Mouse (Mus musculus) c-Kit-negative CD71-positive TER-119-positive erythroid progenitor cells, embryonic 14.5 days (primary cell): ENCODE results near the gene Cyp2s1.
"Not testable (repeated sequence)": the region's sequence is repeated elsewhere in the genome, so short reads cannot be mapped to it uniquely, and the experiment has no call there.

Experiments used
- DNase-seq: peaks from one replicate; pipeline ENCODE4 v3.0.0-alpha.2; 2013; ENCODE audit warnings: low read depth, low spot score

Gene Cyp2s1

DNA sequence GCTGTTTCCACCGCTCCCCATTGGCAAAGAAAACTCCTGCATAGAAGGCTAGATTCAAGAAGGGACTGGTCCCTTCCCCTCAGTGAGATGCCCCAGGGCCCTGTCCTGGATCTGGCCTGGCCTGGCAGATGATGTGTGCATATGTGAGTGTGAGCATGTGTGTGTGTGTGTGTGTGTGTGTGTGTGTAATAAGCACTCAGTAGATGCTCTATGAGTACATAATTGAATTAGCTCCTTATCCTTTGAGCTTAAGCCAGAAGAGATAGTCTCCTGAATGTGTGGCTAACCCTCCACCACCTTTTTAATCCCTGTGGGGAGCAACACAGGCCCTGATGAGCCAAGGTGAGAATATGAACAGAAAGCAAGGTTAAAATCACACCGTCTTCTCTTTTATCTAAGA is 5.0 kb downstream of the Cyp2s1 start:
- no peak for DNase-seq

DNA sequence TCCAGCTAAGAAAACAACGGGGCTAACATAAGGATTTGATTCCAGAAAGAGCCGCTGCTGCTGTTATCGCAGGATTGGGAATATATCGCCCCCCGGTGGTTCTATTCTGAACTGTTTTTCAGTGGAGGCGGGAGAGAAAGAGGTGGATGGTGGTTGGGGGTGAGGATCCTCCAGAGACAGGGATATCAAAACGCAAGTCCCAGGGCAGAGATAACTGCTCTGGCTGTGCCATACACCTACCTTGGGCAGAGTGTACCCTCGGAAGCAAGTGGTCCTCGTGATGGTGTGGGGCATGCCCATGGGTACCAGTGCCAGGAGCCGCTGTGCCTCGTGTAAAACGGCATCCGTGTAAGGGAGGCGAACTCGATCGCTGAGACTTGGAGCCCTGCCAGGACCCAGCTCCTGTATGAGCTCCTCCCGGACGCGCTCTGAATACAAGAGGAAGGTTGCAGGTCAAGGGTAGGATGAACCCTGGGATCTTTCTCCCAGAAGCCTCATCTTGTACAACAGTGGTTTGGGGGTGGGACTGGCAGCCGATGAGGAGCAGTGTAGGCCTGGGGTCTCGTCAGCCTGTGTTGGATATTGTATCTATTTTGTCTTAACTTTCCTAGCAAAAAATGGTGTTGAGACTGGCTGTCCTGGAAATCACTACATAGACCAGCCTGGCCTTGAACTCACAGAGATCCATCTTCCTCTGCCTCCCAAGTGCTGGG is 10.9 kb downstream of the Cyp2s1 start:
- no peak for DNase-seq

DNA sequence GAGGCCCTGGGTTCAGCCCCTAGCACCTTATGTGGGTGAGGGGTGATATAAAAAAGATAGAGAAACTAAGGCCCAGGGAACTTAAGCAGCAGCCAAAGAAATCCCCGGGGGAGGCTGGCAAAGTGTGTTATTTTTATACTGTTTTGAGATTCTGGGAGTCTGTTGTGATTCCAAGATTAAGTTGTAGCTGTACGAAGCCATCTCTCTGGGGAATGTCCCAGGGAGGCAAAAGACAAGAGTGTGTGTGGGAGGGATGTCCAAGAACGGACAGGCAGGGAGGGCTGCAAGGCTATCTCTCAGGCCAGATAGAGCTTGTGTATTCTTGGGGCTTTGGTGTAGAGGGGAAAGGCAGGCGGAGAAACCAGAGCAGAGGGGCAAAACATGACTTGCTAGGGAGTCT is 11.9 kb downstream of the Cyp2s1 start:
- no peak for DNase-seq

DNA sequence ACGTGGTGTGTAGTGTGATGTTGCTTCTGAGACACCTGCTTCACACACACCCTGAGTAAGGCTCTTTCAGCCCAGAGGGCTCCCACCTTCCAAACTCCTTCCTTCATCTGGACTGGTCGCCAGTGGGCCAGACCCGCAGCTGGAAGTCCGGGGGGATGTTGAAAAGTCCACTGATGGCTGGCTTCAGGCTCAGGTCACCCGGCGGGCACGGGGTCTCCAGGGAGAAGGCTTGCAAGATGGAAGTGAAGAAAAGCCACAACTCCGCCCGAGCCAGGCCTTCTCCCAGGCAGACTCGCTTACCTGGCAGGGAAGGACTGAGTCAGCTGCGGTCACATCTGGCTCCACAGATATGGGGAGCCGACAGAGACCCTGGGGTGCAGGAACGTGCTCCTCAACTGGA is 13.3 kb downstream of the Cyp2s1 start:
- DNase-seq = no peak

DNA sequence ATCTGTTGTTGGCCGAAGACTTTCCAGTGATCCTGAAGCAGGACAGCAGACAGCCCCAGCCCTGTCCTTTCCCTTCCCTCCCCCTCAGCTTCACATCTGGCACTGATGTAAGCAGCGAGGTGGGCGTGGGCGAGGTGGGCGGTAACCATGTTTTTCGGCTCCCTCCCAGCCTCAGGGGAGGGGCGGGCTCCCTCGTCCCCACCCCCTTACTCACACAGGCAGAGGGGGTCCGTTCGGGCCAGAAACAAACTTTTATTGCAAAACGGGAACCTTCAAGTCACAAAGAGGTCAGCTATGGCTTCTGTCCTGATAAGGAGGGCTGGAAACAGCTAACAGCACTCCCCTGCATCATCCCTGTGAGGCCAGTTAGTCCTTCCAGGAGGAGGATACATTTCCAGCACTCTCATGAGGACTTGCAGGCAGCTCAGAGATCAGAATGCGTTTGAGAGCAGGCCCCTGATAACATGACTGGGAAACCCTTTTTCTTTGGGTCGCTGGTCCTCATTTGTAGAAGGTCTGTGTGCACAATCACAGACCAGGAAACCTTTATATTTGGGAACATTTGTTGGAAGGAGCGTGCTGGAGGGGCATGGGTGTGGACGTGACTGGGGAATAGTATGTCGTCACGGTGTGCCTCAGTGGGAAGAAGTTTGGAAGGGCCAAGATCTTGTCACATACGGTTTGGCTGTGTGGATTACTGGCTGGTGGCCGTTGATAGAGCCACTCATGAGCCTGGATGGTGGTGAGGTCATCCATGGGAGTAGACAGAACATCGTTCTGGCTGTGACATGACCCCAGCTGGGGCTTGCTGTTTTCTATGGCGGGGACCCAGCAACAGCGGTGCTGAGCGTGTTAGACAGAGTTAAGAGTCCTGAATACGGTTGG is 14.2 kb downstream of the Cyp2s1 start:
- DNase-seq = no peak

DNA sequence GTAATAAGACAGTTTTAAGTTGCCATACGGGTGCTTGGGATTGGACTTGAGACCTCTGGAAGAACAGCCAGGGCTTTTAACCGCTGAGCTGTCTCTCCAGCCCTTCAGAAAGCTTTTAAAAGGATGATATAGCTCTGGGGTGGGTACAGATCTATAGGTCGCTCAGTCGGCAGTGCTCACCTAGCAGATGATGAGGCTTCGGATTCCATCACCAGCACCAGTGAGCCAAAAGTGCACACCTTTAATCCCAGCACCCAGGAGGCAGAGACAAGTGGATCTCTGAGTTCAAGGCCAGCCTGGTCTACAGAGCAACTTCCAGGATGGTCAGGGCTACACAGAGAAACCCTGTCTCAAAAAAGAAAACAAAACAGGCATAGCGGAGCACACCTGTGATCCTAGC is 15.7 kb downstream of the Cyp2s1 start:
- no peak for DNase-seq

DNA sequence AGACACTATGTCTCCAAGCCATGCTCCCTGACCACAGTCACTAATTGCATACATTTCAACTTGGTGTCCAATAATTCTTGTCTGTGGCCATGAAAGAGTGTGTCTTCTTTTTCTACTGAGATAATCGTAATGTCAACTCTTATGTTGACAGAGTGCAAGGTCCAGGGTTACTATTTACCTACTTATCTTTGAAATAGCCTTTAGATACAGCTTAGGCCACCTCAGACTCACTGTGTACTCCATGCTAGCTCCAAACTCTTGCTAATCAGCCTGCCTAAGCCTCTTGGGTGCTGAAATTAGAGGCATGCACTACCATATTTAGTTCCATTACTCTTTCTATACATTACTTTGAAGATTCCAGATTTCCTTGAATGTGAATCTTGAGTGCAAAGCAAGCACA is 17.3 kb downstream of the Cyp2s1 start:
- no peak for DNase-seq

DNA sequence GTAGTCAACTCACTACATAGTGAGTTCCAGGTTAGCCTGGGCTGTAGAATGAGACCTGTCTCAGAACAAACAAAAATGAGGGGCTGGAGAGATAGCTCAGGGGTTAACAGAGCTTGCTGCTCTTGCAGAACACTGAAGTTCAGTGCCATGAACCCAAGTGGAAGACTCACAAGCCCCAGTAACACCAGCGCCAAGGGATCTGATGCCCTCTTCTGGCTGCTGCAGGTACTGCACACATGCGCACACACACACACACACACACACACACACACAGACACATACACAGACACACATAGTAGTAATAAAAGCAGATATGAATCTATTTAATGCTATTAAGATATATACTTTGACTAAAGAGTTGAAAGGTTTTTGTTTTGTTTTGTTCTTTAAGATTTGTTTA is 18.2 kb downstream of the Cyp2s1 start:
- DNase-seq = no peak

DNA sequence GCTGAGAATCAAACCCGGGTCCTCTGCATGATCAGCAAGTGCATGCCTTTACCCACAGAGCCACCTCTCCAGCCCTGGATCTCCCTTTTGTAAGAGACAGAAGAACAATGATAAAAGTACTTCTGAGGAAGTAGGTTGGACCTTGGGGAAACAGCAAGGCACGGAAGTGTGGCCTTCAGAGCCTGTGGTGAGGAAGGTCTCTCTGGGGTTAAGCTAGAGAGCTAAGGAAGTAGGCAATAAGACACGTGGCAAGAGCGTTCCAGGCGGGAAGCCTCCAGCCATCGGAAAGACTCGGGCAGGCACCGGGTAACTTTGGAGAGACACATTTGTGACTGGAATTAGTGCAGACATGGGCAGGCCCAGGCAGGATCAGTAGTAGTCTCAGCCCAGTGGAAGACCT is 21.9 kb downstream of the Cyp2s1 start:
- no peak for DNase-seq

DNA sequence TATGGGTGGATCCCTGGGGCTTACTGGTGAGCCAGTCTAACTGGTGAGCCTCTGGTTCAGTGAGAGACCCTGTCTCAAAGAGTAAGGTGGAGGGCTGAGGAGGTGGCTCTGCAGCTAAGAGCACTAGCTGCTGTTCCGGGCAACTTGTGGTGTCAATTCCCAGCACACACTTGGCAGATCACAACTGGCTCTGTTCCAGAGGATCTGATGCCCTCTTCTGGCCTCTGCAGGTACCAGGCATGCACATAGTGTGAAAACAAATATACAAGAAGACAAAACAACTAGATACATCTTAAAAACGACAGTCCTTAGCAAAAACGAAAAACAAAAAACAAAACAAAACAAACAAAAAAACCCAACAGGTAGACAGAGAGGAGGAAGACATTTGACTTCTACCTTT is 23.0 kb downstream of the Cyp2s1 start:
- no peak for DNase-seq

DNA sequence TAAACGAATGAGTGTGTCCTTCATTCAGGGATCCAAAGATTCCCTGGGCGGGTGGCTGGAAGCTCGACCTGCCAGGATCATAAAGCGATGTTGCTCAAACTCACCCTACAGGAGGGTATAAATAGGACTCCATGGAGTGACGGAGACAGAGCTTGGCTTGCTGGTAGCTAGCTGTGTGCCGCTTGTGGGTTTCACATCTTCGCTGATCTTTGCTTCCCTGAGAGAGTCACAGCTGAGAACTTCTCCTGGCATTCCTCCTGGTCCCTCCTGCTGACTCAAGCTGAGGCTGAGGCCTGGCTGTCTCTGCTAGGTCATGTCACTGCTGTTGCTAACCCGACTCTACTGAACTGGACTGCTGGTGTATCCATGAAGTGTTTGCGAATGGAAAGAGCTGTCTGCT is 23.7 kb downstream of the Cyp2s1 start:
- not testable (repeated sequence) for DNase-seq

DNA sequence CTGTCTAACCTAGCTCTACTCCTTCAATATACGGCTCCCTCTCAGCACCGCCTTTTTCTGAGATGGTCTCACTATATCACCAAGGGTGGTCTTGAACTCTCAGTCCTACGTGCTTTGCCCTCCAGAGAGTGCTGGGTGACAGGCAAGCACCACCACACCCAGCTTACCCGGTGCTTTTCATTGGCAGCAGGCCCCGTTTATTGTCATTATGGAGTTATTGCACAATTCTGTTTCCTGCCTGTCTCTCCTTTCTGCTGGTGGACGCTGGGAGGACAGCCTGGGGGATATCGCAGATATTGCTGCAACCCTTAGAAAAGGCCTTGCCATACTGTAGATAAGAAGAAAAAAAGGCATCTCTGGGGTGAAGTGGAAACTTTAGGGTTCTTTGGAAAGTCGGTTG is 26.1 kb downstream of the Cyp2s1 start:
- no peak for DNase-seq

DNA sequence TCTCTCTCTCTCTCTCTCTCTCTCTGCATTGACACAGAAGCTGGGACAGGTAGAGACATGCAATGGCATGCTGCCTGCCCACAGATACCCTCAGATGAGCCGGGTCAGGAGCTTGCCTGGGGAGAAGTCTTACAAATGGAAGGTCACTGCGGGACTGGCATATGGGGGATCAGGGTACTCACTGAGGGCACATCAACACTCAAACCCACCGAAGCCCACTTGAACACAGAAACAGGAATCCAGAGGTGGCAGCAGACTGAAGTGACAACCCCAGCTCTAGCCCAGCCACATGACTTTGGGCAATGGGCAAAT is 27.6 kb downstream of the Cyp2s1 start:
- no peak for DNase-seq

DNA sequence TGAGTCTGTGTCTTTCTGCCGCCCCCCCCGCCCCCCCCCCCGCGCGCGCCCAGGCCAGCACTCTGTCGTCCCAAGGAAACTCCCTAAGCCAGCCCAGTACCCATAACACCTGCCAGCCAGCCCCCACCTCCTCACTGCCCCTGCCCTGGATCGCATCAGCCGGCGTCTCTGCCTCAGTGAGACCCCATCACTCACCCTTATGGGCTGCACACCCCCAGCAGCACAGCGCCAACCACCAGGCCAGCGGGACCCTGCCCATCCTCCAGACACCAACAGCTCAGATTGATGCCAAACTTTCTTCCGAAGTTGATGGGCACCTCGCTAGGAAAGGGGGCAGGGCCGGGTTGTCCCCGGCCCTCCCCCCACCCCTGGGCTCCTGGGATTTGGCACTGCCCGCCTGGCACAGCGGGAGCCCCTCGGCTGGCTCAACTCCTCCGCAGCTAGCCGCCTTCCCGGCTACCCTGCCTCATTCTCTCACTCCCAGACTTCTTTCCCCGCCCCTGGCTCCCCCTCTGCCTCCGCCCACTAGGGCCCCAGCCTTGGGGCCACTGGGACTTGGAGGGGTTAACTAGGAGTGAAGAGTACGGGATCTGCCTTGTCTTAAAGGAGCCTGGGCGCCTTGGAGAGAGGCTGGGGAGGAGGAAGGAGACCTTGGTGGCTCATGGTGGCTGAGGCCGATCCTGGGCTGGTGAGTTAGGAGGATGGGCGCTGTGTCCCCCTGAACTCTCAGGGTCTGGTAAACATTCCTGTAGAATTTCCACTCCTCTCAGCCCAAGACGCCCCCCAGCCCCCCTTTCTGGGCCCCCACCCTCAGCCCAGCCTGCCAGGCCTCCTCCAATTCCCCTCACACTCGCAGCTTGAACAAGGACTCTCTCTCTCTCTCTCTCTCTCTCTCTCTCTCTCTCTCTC is 28.2 kb downstream of the Cyp2s1 start, which contains the start of gene Axl:
Gene Axl (minus strand): TSS at position 486 of the 909 bp plus-strand sequence.
- no peak for DNase-seq

DNA sequence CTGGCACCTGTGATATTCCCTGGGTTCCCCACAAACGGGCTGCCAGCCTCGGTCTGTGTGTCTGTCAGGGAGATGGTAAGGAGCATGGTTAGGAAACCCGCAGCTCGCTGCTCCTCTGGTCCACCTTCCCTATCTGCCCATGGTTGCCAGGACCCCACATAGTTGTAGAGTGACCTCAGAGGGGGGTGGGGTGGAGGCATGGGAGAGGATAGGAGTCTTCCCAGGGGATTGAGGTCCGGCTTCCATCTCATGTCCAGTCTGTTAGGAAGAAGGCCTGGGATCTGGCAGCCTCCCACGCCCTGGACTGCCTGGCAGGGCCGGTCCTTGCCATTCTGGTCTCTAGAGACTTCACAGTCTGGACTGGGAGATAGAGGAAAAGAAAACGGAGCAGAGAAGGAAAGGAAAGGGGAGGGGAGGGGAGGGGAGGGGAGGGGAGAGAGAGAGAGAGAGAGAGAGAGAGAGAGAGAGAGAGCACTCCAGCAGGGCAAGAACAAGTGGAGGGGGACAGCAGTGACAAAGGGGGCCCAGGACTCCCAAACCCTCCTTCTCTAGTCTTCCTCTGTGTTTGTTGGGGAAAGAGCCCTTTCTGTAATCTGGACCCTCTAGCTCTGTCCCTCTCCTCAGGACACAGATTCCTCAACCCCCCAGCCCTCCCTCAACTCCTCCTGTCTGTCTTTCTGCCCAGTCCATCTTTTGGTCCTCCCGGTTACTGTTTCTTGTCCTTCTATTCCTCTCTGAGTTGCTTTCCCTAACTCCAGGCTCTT is 29.1 kb downstream of the Cyp2s1 start:
- DNase-seq = no peak

DNA sequence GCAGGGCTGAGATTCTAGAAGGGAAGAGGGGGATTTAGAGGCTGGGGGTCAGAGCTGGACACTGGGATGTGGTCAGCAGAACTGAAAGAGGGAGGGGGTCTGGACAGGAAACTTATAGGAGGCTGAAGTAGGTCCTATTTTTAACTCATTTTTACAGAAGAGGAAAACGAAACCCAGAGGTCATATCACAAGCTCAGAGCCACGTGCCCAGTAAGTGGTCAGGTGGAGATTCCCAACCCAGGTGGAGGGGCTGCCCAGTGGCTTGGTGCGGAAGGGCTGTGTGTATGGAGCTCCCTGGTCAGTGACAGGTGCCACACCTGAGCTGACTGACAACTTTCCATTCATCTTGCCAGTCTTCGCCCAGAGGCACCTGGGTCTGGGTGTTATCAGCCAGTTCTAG is 29.7 kb downstream of the Cyp2s1 start:
- DNase-seq = no peak

DNA sequence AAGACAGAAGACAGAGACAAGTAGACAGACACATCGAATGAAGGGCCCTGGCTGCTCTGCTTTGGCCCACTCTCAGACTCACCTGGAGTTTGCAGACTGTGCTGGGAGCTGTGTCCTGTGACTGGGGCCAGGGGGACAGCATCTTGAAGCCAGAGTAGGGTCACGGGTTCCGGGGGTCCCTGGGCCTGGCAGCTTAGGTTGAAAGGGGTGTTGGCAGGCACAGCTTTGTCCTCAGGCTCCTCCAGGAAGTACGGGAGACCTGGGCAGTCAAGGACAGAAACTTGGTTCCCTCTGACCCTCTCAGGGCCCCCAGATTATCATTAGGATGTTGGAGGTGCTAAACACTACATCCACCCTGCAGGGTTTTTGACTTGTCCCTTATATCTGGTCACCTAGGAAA is 31.0 kb downstream of the Cyp2s1 start:
- no peak for DNase-seq

DNA sequence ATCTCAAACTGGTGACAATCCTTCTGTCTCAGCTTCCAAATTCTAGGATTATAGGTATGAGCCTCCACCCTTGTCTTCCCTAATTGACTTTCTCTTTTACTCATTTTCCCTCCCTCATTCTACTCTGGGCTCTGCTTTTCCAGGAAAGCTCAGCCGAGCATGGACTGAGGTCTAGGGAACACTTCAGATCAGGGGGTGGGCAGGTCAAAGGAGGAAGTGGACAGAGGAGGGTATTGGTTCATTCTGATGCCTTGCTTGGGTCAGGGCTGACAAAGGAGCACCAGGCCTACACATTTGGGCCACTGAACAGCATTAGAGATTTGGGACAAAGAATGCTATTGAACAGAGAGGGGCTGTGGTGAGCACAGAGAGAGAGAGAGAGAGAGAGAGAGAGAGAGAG is 31.9 kb downstream of the Cyp2s1 start:
- DNase-seq = no peak

DNA sequence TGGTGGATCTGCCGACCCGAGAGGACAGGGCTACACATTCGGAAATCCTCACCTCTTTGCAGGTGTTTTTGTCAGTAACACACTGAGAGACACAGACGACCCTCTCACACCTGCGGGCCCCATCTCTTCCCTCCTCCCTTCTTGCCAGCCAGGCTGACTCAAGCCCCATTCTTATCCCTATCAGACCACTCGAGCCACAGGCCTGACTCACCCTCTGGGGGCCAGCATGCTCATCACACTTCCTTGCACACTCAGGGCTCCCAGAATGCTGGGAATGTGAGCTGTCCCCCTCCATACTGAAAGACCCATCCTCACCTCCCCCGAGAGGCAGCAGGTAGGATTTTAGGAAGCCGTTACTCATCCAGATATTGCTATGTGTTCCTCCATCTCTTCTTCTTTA is 33.0 kb downstream of the Cyp2s1 start:
- no peak for DNase-seq

DNA sequence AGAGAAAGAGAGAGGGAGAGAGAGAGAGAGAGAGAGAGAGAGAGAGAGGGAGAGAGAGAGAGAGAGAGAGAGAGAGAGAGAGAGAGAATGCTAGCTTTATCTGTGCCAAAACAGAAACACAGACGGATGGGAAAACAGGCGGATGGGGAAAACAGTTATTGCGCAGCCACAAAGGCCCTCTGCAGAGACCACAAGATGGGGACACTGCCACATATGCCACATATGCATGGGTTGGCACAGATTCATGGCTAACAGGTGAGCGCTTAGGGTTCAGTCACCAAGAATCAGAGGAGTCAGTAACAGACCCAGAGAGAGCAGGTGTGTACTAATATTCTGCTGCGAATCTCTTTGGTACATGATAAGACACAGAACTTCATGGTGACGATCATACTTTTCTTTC is 34.0 kb downstream of the Cyp2s1 start:
- DNase-seq = no peak

DNA sequence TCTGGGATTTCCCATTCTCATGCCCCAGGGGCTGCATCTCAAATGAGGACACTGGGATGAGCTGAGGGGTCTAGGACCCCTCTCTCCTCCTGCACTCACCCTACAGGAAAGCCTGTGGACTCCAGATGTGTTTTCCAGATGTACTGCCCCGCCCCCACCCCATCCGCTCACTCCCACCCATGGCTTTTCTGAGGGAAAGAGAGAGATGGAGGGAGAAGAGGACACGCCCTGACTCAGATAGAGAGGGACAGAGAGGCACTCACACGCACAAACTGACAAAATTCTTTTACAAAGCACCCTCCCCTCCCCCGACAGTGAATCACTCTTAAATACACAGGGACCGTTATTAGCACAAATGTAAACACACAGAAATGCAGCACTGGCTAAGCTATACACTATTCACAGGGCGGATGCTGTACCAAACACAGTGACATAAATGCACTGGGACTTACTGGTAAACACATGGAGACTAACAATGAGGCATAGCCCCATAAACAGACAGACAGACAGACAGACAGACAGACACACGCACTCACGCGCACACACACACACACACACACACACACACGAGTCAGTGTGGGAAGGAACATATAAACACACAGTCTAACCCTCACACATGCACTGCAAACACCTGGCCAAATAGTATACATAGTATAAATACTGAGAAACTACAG is 34.6 kb downstream of the Cyp2s1 start:
- DNase-seq = no peak
